Mouse (Mus musculus) brain, embryonic 14.5 days (tissue): ENCODE results near the gene Sptb.

Experiments used
- CTCF ChIP-seq: fragments of 200-500 bp; IDR thresholded peaks from 2 replicates; pipeline ENCODE4 v1.5.1; 2012; ENCODE audit warnings: inconsistent platforms, mild to moderate bottlenecking, moderate library complexity, borderline replicate concordance; ENCODE audit not compliant: insufficient read depth, insufficient read length; ENCODE audit errors: extremely low read depth
- POLR2A ChIP-seq: fragments of 200-500 bp; IDR thresholded peaks from 2 replicates; pipeline ENCODE4 v1.6.1; 2012; ENCODE audit warnings: mild to moderate bottlenecking, inconsistent platforms, borderline replicate concordance; ENCODE audit not compliant: poor library complexity, insufficient read depth, insufficient read length, severe bottlenecking; ENCODE audit errors: extremely low read depth

GRCm38 (mm10) chr12:76642616-76643015, 67.7 kb downstream of the Sptb start:
- TF ChIP-seq CTCF (no peak), POLR2A (no peak)
